Mouse (Mus musculus) liver, postnatal 0 days (tissue): ENCODE measurements around the gene Zpr1. TPM values are rescaled to one million over a fixed set of nuclear protein-coding genes. Genes with fewer than 3 reads are reported as not detected.

Source experiments
- ATAC-seq: fragments of 200-750 bp; cut with Nextera tagmentation; 2 replicates; pipeline ENCODE4 v1.8.0; 2017; ENCODE audit warnings: mild to moderate bottlenecking, moderate library complexity
- DNase-seq: peaks from one replicate; pipeline ENCODE4 v3.0.0-alpha.2; 2016
- H3K27ac ChIP-seq: fragments of 300-500 bp; sonication (generic); 2 replicates; pipeline ENCODE4 v1.5.1; 2014; ENCODE audit warnings: antibody characterized with exemption, moderate library complexity, mild to moderate bottlenecking, low read depth
- H3K27me3 ChIP-seq: fragments of 300-500 bp; sonication (generic); 2 replicates; pipeline ENCODE4 v1.6.1; 2014; ENCODE audit warnings: low read length, control low read depth, mixed read lengths; ENCODE audit not compliant: insufficient read depth
- H3K36me3 ChIP-seq: fragments of 300-500 bp; sonication (generic); replicated peaks from 2 replicates; pipeline ENCODE4 v1.6.1; 2014; ENCODE audit warnings: mild to moderate bottlenecking, control low read depth, low read length, moderate library complexity, mixed read lengths; ENCODE audit not compliant: insufficient read depth
- H3K4me1 ChIP-seq: fragments of 300-500 bp; sonication (generic); 2 replicates; pipeline ENCODE4 v1.6.1; 2014; ENCODE audit warnings: antibody characterized with exemption, mild to moderate bottlenecking, control low read depth; ENCODE audit not compliant: insufficient read depth
- H3K4me2 ChIP-seq: fragments of 300-500 bp; sonication (generic); 2 replicates; pipeline ENCODE4 v1.6.1; 2014; ENCODE audit warnings: low read depth, mild to moderate bottlenecking, low read length, moderate library complexity, mixed read lengths
- H3K4me3 ChIP-seq: fragments of 300-500 bp; sonication (generic); 2 replicates; pipeline ENCODE4 v1.5.1; 2014; ENCODE audit warnings: low read depth, low read length
- H3K9ac ChIP-seq: fragments of 300-500 bp; sonication (generic); replicated peaks from 2 replicates; pipeline ENCODE4 v1.6.1; 2014; ENCODE audit warnings: mild to moderate bottlenecking, moderate library complexity
- H3K9me3 ChIP-seq: fragments of 300-500 bp; sonication (generic); 2 replicates; pipeline ENCODE4 v1.6.1; 2016; ENCODE audit warnings: mild to moderate bottlenecking, control low read depth, low read length, mixed read lengths
- CTCF ChIP-seq: sonication (generic); IDR thresholded peaks from 2 replicates; pipeline ENCODE4 v1.5.1; 2016; ENCODE audit warnings: antibody characterized with exemption, low read depth
- EP300 ChIP-seq: IDR thresholded peaks from 2 replicates; pipeline ENCODE4 v1.6.1; 2016; ENCODE audit warnings: antibody characterized with exemption, low read depth, mild to moderate bottlenecking
- WGBS: fragments of 180-500 bp; shearing (Covaris S2); extraction: QIAGEN DNeasy Blood & Tissue Kit; methylation state at CpG from one replicate; pipeline ENCODE4 v1.1.7; 2014; ENCODE audit not compliant: insufficient replicate concordance; 5-methylcytosine and 5-hydroxymethylcytosine counted together
- polyA plus RNA-seq: library from polyadenylated mRNA; unstranded; fragments of >200 nt; fragmentation: Nextera tagmentation; extraction: Ambion mirVana; gene quantifications from 2 replicates; pipeline ENCODE4 v1.2.1, GENCODE M21; 2015

The Zpr1 gene
- polyA plus RNA-seq, 1 experiment from 2014 or later = 21.8 TPM

DNA sequence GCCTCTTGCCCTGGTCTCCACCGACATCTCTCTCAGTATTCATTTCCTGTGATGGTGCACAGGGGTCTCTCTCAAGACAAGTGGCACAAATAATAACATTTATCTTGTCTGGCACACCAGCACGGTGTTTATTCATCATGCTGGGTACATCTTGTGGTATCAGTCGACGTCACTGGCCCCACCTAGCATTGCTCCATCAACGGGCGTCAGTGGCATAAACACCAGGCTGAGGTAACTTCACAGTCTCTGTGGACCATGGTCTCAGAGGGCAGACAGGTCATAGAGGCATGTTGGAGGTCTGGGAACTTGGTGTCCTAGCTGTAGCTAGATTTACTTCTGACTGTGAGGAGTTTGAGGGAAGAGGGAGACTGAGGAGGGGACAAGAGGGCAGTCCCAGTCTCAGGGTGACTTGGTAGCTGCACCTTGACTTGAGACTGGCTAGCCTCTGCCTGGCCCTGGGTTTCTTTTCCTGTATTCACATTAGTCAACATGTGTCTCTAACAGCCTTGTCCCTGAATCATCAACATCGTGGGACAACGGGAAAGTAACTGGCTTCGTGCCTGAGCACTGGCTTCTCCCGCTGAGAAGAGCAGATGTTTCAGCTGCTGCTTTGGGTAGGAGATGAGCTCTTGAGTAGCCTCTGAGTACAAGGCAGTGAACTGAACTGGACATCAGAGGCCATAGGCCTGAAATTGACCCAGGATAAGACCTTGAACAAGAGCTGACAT lies 16.0 kb upstream of the Zpr1 start:
- H3K27me3 ChIP-seq = no peaks in the 10 kb centered on the region
- H3K9me3 ChIP-seq = no peaks in the 10 kb centered on the region
- H3K9ac ChIP-seq = no peak overlapping the region
- peak overlapping the region; percentile 92 for H3K27ac ChIP-seq
- H3K4me1 ChIP-seq = peaks cover 23% of the 10 kb centered on the region
- H3K4me2 ChIP-seq = no peak overlapping the region
- no peak overlapping the region for H3K4me3 ChIP-seq
- WGBS = 56% methylated on average over 10 of the region's 10 CpGs
- peak; percentile 82 for DNase-seq
- peak; percentile 91 for ATAC-seq
- H3K36me3 ChIP-seq = no peaks in the 10 kb centered on the region
- TF ChIP-seq CTCF = no peak
- TF ChIP-seq EP300 = peak; percentile 91

DNA sequence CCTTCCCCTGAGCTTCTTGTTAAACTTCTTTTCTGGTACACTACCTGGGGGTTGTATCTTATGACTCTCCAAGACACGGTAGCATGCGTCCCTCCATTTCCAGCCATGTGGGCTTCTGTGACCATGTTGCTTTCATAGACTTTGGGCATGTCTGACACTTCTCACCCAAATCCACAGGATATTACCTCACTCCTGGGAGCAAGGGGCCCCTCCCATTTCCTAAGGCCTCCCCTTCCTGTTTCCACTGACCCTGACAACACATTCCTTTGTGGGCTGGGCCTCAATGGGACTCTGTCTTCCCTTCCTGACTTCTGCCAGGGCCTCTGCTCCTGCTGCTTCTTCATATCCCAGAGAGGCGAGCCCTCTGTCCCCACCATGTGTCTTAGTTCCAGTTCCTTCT lies 15.3 kb upstream of the Zpr1 start:
- H3K4me3 ChIP-seq = no peak overlapping the region
- DNase-seq (peak; percentile 54), ATAC-seq (peak; percentile 9; the same call in 1 of the 2 replicates)
- H3K9me3 ChIP-seq = no peaks in the 10 kb centered on the region
- no peaks in the 10 kb centered on the region for H3K27me3 ChIP-seq
- no peak overlapping the region for H3K4me2 ChIP-seq
- peak overlapping the region; percentile 92 for H3K27ac ChIP-seq
- 56% methylated on average over 3 of the region's 3 CpGs for WGBS
- TF ChIP-seq EP300 (peak; percentile 59; the same call in 1 of the 2 replicates), CTCF (no peak)
- H3K36me3 ChIP-seq = no peaks in the 10 kb centered on the region
- peaks cover 23% of the 10 kb centered on the region for H3K4me1 ChIP-seq
- no peak overlapping the region for H3K9ac ChIP-seq

DNA sequence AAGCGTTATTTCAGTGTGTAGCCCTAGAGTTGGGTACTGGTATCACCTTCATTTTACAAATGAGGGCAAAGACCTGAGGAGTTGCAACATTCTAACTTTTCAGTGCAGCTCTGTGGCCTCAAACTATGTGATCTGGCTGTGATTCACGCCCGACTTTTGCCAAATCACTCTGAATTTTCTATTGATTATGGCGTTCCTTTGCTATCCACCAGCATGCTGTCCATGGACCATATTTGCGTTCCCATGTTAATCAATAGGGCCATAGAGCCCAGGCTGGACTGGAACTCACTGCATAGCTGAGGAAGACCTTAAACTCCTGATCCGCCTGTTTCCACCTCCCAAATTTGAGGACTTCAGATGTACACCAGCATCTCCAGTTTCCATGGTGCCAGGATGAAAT lies 13.8 kb upstream of the Zpr1 start:
- Histone ChIP-seq H3K36me3 (no peaks in the 10 kb centered on the region), H3K9me3 (no peaks in the 10 kb centered on the region), H3K4me1 (peaks cover 23% of the 10 kb centered on the region), H3K4me3 (no peak overlapping the region), H3K27me3 (no peaks in the 10 kb centered on the region), H3K27ac (0 out of 2 replicates have a peak overlapping the region, but pooled peaks have one; percentile 34), H3K4me2 (no peak overlapping the region), H3K9ac (no peak overlapping the region)
- 75% methylated on average over 6 of the region's 6 CpGs for WGBS
- TF ChIP-seq CTCF = no peak
- TF ChIP-seq EP300 = no peak
- ATAC-seq (no peak), DNase-seq (no peak)

DNA sequence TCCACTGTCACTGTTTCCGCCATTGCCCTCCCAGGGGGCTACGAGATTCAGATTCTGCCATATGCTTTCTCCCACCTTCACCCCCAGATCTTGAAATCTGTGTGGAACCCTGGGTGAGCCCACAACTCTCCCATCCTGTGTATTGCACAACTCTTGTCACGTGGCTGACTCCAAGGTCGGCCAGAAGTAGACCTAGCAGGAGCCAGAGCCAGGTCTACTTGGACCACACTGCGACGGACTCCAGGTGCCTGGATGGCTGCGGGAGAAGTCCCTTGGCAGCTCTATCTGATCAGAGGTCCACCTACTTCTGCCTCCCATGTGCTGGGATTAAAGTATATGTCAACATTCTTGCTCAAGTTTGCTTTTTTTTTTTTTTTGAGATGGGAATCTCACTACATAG lies 11.7 kb upstream of the Zpr1 start:
- Histone ChIP-seq H3K4me1 (peaks cover 23% of the 10 kb centered on the region), H3K36me3 (no peaks in the 10 kb centered on the region), H3K4me3 (no peak overlapping the region), H3K9me3 (no peaks in the 10 kb centered on the region), H3K27me3 (no peaks in the 10 kb centered on the region), H3K4me2 (no peak overlapping the region), H3K27ac (no peak overlapping the region; the same call in 1 of the 2 replicates), H3K9ac (no peak overlapping the region)
- WGBS = 70% methylated on average over 7 of the region's 7 CpGs
- DNase-seq = no peak
- TF ChIP-seq EP300 (no peak), CTCF (no peak)
- no peak for ATAC-seq

DNA sequence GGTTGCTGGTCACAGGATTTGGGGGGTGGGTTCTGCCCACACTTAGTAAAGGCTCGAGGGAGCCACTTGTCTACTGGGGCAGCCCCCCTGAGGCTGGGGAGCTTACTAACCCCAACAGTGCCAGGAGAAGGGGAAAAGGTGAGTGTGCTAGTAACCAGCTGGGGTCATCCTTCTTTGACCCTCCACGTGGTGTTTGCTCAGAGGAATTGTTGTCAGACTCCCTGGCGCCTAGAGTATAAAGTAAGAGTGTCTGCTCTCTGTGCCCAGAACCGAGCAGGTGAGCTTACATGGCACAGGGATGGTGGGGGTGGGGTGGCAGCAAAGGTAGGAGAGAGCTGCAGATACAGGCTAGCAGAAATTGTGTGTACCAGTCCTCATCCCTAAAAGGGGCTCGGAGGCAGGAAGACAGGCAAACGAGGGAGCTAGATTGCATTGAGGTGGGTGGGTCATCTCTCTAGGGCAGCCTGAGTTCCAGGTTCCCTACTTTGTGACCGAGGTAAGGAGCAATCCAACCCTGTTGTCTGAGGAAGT lies 4.5 kb upstream of the Zpr1 start, which contains the start of gene Apoa5:
Gene Apoa5, plus strand, starts transcription at position 291 of the 531 bp plus-strand sequence.
- Histone ChIP-seq H3K36me3 (no peaks in the 10 kb centered on the region; the same call in 1 of the 2 replicates), H3K27ac (peak within 1 kb of the TSS; percentile 88), H3K9me3 (no peaks in the 10 kb centered on the region), H3K9ac (peak within 1 kb of the TSS; percentile 63), H3K4me1 (peaks cover 9% of the 10 kb centered on the region; the same call in 1 of the 2 replicates), H3K4me2 (peak within 1 kb of the TSS; percentile 65), H3K4me3 (peak within 1 kb of the TSS; percentile 38), H3K27me3 (no peaks in the 10 kb centered on the region)
- ATAC-seq = peak; percentile 52
- no peak for TF ChIP-seq CTCF
- TF ChIP-seq EP300 = peak; percentile 75; the same call in 1 of the 2 replicates
- 39% methylated on average over 7 of the region's 7 CpGs for WGBS
- DNase-seq = peak; percentile 66

DNA sequence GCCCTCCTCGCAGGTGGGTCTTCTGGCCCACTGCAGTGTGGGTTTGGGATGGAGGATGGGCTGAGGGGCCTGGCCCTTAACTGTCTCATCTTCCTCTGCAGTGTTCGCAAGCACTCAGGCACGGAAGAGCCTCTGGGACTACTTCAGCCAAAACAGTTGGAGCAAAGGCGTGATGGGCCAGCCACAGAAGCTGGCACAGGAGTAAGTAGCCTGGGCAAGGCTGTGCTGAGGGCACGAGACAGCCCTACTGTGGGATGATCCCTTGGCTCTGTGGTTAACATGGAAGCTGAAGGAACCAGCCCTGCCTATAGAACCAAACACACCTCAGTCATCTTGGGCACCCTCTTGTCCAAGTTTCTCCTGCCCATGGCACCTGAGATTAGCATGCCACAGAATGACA lies 3.7 kb upstream of the Zpr1 start:
- Histone ChIP-seq H3K4me3 (peak overlapping the region; percentile 38), H3K36me3 (no peaks in the 10 kb centered on the region; the same call in 1 of the 2 replicates), H3K4me2 (peak overlapping the region; percentile 65), H3K9me3 (no peaks in the 10 kb centered on the region), H3K27ac (peak overlapping the region; percentile 79), H3K27me3 (no peaks in the 10 kb centered on the region), H3K9ac (peak overlapping the region; percentile 63), H3K4me1 (peaks cover 9% of the 10 kb centered on the region; the same call in 1 of the 2 replicates)
- WGBS = 87% methylated on average over 5 of the region's 5 CpGs
- DNase-seq (no peak), ATAC-seq (no peak)
- no peak for TF ChIP-seq EP300
- no peak for TF ChIP-seq CTCF
